Mouse (Mus musculus) cerebellum, adult 2 months (tissue): ENCODE measurements around the gene Eml4.

Source experiments
- CTCF ChIP-seq: fragments of 200-500 bp; IDR thresholded peaks from 2 replicates; pipeline ENCODE4 v1.5.1; 2011; ENCODE audit warnings: low read depth, mild to moderate bottlenecking, control low read depth, low read length, moderate library complexity, borderline replicate concordance; ENCODE audit not compliant: insufficient read depth
- POLR2A ChIP-seq: fragments of 200-500 bp; IDR thresholded peaks from 2 replicates; pipeline ENCODE4 v1.6.1; 2011; ENCODE audit warnings: low read length, control low read depth, borderline replicate concordance; ENCODE audit not compliant: insufficient read depth

DNA sequence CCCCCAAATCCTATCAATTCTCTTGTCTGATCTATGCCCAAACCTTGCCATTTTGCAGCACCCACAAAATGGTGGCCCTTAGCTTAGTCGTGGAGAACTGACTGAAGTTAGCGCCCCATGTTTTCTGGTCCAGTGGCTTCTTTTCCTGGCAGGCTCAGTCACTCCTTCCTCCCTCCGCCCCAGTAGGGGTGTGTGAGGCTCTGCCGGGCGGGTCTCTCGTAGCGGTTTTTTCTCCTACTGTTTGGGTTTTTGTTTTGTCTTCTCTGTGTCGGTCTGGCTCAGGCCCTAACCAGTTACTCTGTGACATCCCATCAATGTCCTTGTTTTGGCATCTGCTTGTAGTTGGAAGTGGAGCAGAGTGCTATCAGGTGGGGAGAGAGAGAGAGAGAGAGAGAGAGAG lies 174.9 kb downstream of the Eml4 start:
- no peak for TF ChIP-seq CTCF
- no peak for TF ChIP-seq POLR2A
